Mouse (Mus musculus) left cerebral cortex, adult 6 months (tissue): ENCODE results near the gene Vps41. TPM values are rescaled to one million over a fixed set of nuclear protein-coding genes. Genes with fewer than 3 reads are reported as not detected.

Experiments used
- long read RNA-seq, 2 experiments: library from polyadenylated mRNA; unstranded; transcript quantifications; one replicate each; pipeline ENCODE4 v2.0.0; 2019 to 2020
- polyA plus RNA-seq: library from polyadenylated mRNA; unstranded; fragments of <200 nt; fragmentation: Nextera tagmentation; gene quantifications from 2 replicates; pipeline ENCODE4 v1.2.3, GENCODE M21; 2021

Gene Vps41
- 62.6 and 79.7 TPM in 2 replicates for polyA plus RNA-seq
- long read RNA-seq, experiment 1, transcript Vps41-201 (29 exons, 3,199 nt): major isoform, 582 of 747 reads
- long read RNA-seq, experiment 1, partial matches to known transcripts: 84 of 747 reads
- long read RNA-seq, experiment 1, other reads (novel, unspliced or antisense): 80 of 747 reads
- long read RNA-seq, experiment 2, transcript Vps41-201 (29 exons, 3,199 nt): major isoform, 61 of 119 reads
- long read RNA-seq, experiment 2, partial matches to known transcripts: 49 of 119 reads
- long read RNA-seq, experiment 2, other reads (novel, unspliced or antisense): 9 of 119 reads

DNA sequence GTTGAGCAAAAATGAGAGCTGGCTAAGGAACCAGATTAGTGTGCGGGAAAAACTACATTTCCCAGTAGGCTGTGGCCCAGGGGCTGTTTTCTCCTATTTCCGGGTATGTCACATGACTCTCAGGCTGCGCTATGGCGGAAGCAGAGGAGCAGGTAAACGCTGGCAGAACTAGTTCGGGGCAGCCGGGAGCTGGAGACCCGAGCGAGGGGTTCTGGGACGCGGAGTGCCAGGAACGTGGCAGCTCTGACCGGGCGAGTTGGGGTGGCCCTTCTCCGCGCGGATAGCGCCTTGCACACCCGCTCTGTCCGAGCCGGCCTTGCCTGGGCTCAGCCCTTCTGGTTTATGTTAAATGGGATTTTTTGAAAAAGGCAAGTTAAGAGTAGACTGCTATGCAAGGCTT, at the start of gene Vps41:
Vps41 (plus strand) TSS at position 102 of the 400 bp plus-strand sequence.

Other genes starting within 250 kb of the Vps41 start
- gene Amph, start 230.9 kb downstream of the Vps41 start, polyA plus RNA-seq: 98.8 and 116 TPM in 2 replicates